Mouse (Mus musculus) ES-Bruce4 (cell line): ENCODE measurements around the gene 4930432K21Rik.

Experiments used
- CTCF ChIP-seq: IDR thresholded peaks from one replicate; pipeline ENCODE4 v1.8.1; 2011; ENCODE audit warnings: low read depth, low read length
- POLR2A ChIP-seq: IDR thresholded peaks from one replicate; pipeline ENCODE4 v1.8.1; 2011; ENCODE audit warnings: low read length; ENCODE audit not compliant: insufficient read depth

DNA sequence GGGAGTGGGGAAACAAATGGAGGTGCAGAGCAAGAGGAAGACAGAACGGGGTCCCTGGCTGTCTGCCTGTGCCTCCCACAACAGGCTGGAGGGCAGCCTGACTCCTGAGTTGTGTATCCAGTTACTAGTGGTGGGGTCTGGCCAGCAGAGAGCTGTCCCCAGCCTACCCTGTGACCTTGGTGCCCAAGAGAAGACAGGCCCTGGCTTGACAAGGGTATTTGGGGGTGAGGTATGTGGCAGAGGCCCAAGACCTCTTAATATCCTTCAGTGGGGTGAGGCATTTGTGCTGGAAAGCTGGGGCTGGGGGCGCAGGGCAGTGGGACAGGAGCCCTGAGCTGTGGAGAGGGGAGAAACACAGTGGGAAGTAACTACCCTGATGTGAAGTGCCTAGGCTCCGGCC lies 63.4 kb downstream of the 4930432K21Rik start:
- TF ChIP-seq POLR2A (no peak), CTCF (no peak)
